Mouse (Mus musculus) CD4-positive, CD25-positive, alpha-beta regulatory T cell, adult 2 months (primary cell): ENCODE measurements around the gene Il20rb.

Experiments
- DNase-seq: peaks from one replicate; pipeline ENCODE4 v3.0.0-alpha.2; 2012; ENCODE audit warnings: low read depth, low spot score

Gene Il20rb

GRCm38 (mm10) chr9:100431355-100431754, 55.2 kb downstream of the Il20rb start:
- DNase-seq: no peak

GRCm38 (mm10) chr9:100430911-100431310, 55.7 kb downstream of the Il20rb start:
- no peak for DNase-seq

- no peak for DNase-seq
Observed at GRCm38 (mm10) chr9:100419644-100420043, 66.9 kb downstream of the Il20rb start.

GRCm38 (mm10) chr9:100419103-100419502, 67.5 kb downstream of the Il20rb start:
- DNase-seq: no peak

GRCm38 (mm10) chr9:100416756-100417155, 69.8 kb downstream of the Il20rb start:
- no peak for DNase-seq

GRCm38 (mm10) chr9:100416299-100416698, 70.3 kb downstream of the Il20rb start:
- DNase-seq: no peak

- no peak for DNase-seq
Observed at GRCm38 (mm10) chr9:100415328-100415979, 71.1 kb downstream of the Il20rb start.
